Mouse (Mus musculus): ENCODE results near the gene Ino80b. TPM values are rescaled to one million over a fixed set of nuclear protein-coding genes. Genes with fewer than 3 reads are reported as not detected.
A peak's percentile ranks its signal among the peaks of the same experiment; 100 is the strongest.

The Ino80b gene
- polyA plus RNA-seq, 1 experiment = 35.0 TPM

DNA sequence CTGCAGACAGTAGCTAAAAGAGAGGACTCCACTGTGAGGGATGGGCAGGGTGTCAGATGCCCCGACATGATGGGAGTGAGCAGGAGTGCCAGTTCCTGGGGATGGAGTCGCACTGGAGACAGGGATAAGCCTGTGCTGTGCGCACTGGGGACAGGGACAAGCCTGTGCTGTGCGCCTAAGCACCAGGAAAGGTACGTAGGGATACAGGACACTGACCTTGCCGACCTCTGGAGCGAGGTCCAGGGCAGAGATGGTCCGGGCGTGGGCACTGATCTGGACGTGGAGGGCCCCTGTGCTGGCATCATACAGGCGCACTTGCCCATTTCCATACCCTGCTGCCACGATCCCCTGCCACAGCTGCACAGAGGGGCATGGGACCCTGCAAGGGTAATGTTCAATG, 27.8 kb upstream of the Ino80b start:
- Histone ChIP-seq H3K27ac (ENCODE audit: control insufficient read depth, insufficient read depth, low read depth, low read length) (no peak overlapping the region), H3K4me1 (ENCODE audit: control insufficient read depth, insufficient read depth, low read length) (peaks cover 6% of the 10 kb centered on the region; the same call in 1 of the 2 replicates), H3K4me3 (ENCODE audit: control insufficient read depth, low read depth, low read length) (no peak overlapping the region), H3K27me3 (ENCODE audit: control insufficient read depth, insufficient read depth, low read length) (no peaks in the 10 kb centered on the region), H3K36me3 (ENCODE audit: control insufficient read depth, insufficient read depth, low read length) (no peaks in the 10 kb centered on the region)
- no peak for TF ChIP-seq CTCF (IDR thresholded peaks at IDR 0.05; ENCODE audit: control insufficient read depth, insufficient read depth, insufficient replicate concordance, low read depth, low read length)

DNA sequence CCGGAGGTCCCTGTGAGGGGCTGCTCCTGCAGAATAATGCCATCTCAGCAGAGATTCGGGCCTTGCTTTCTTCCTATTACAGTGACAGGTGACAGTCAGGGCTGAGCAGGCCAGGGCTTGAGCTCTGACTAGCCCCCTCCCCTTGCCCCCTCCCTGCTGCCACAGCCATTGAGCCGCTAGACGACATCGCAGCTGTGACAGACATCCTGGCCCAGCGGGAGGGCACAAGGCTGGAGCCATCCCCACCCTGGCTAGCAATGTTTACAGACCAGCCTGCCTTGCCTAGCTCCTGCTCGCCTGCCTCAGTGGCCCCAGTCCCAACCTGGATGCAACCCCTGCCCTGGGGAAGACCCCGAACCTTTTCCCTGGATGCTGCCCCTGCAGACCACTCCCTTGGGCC, 26.5 kb upstream of the Ino80b start:
- Histone ChIP-seq H3K36me3 (ENCODE audit: control insufficient read depth, insufficient read depth, low read length) (no peaks in the 10 kb centered on the region), H3K4me3 (ENCODE audit: control insufficient read depth, low read depth, low read length) (no peak overlapping the region), H3K4me1 (ENCODE audit: control insufficient read depth, insufficient read depth, low read length) (peaks cover 6% of the 10 kb centered on the region; the same call in 1 of the 2 replicates), H3K27me3 (ENCODE audit: control insufficient read depth, insufficient read depth, low read length) (no peaks in the 10 kb centered on the region), H3K27ac (ENCODE audit: control insufficient read depth, insufficient read depth, low read depth, low read length) (no peak overlapping the region)
- TF ChIP-seq POLR2A (IDR thresholded peaks at IDR 0.05; ENCODE audit: control insufficient read depth, low read depth, low read length) = no peak
- no peak for TF ChIP-seq CTCF (IDR thresholded peaks at IDR 0.05; ENCODE audit: control insufficient read depth, insufficient read depth, insufficient replicate concordance, low read depth, low read length)

DNA sequence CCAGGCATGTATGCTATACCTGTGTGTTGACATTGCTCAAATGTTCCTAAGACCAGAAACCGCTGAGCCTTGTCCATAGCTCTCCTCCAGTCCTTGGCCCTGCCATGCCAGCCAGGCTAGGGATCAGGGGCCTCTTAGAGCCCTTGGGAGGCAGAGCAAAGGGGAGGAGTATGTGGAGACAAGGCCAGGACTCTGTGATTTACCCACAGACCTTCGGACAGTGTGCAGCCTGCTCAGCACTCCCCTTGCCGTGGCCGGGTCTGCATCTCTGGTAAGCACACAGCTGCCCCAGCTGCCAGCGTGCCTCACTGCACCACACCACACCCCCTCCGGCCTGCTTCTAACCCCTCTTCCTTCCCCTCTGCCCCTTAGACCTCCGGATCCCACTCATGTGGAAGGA, 22.0 kb upstream of the Ino80b start:
- H3K4me1 ChIP-seq (ENCODE audit: control insufficient read depth, insufficient read depth, low read length) = peaks cover 2% of the 10 kb centered on the region
- H3K27ac ChIP-seq (ENCODE audit: control insufficient read depth, insufficient read depth, low read depth, low read length) = no peak overlapping the region
- no peak for TF ChIP-seq CTCF (IDR thresholded peaks at IDR 0.05; ENCODE audit: control insufficient read depth, insufficient read depth, insufficient replicate concordance, low read depth, low read length)
- TF ChIP-seq POLR2A (IDR thresholded peaks at IDR 0.05; ENCODE audit: control insufficient read depth, low read depth, low read length) = no peak
- no peaks in the 10 kb centered on the region for H3K36me3 ChIP-seq (ENCODE audit: control insufficient read depth, insufficient read depth, low read length)
- H3K27me3 ChIP-seq (ENCODE audit: control insufficient read depth, insufficient read depth, low read length) = no peaks in the 10 kb centered on the region
- H3K4me3 ChIP-seq (ENCODE audit: control insufficient read depth, low read depth, low read length) = no peak overlapping the region

DNA sequence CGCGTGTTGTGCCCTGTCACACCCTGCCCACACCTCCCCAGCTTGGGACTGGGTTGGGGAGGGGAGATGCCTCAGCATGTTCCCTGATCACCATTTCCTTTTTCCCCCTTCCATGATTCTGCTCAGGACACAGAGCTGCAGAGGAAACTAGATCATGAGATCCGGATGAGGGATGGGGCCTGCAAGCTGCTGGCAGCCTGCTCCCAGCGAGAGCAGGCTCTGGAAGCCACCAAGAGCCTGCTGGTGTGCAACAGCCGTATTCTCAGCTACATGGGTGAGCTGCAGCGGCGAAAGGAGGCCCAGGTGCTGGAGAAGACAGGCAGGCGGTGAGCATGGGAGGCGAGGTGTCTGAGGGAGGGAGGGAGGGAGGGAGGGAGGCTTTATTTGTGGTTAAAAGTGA, 20.6 kb upstream of the Ino80b start:
- Histone ChIP-seq H3K4me1 (ENCODE audit: control insufficient read depth, insufficient read depth, low read length) (peaks cover 7% of the 10 kb centered on the region), H3K27me3 (ENCODE audit: control insufficient read depth, insufficient read depth, low read length) (no peaks in the 10 kb centered on the region), H3K27ac (ENCODE audit: control insufficient read depth, insufficient read depth, low read depth, low read length) (no peak overlapping the region), H3K36me3 (ENCODE audit: control insufficient read depth, insufficient read depth, low read length) (no peaks in the 10 kb centered on the region), H3K4me3 (ENCODE audit: control insufficient read depth, low read depth, low read length) (no peak overlapping the region)
- no peak for TF ChIP-seq POLR2A (IDR thresholded peaks at IDR 0.05; ENCODE audit: control insufficient read depth, low read depth, low read length)
- TF ChIP-seq CTCF (IDR thresholded peaks at IDR 0.05; ENCODE audit: control insufficient read depth, insufficient read depth, insufficient replicate concordance, low read depth, low read length) = no peak

DNA sequence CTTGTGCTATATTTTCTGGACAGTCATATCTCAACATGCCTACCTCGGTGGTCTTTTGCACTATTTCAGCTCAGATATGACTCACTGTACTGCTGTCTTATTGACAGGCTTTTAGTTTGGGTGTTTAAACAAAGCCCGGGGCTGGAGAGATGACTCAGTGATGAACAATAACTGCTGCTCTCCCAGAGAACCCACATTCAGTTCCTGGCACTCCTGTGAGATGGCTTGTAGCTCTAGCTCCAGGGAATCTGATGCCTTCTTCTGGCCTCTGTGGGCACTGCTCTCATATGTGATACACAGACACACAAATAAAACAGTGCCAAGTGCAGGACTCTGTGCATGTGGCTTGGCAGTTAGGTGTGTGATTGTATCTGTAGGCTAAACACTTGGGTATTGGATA, 20.0 kb upstream of the Ino80b start:
- TF ChIP-seq CTCF (IDR thresholded peaks at IDR 0.05; ENCODE audit: control insufficient read depth, insufficient read depth, insufficient replicate concordance, low read depth, low read length) (no peak), POLR2A (IDR thresholded peaks at IDR 0.05; ENCODE audit: control insufficient read depth, low read depth, low read length) (no peak)
- H3K36me3 ChIP-seq (ENCODE audit: control insufficient read depth, insufficient read depth, low read length) = no peaks in the 10 kb centered on the region
- no peaks in the 10 kb centered on the region for H3K27me3 ChIP-seq (ENCODE audit: control insufficient read depth, insufficient read depth, low read length)
- H3K4me3 ChIP-seq (ENCODE audit: control insufficient read depth, low read depth, low read length) = no peak overlapping the region
- peaks cover 7% of the 10 kb centered on the region for H3K4me1 ChIP-seq (ENCODE audit: control insufficient read depth, insufficient read depth, low read length)
- H3K27ac ChIP-seq (ENCODE audit: control insufficient read depth, insufficient read depth, low read depth, low read length) = no peak overlapping the region

DNA sequence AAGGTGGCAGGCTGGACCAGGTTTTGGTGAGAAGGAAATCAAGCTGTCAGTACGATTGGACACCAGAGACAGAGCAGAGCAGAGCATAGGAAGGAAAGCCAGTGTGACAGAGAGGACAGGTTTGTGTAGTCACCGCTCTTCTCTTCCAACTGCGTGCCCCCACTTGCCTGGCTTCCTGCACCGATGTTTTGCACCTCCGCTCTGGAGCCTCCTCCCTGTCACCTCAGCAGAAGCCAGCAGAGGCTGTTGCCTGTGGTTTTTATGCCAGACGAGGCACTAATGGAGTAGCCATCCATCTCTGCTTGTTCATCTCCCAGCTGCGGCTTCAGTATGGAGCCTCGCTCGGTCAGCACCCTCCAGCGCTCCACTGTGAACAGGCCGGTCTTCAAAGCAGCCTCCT, 17.7 kb upstream of the Ino80b start:
- Histone ChIP-seq H3K36me3 (ENCODE audit: control insufficient read depth, insufficient read depth, low read length) (no peaks in the 10 kb centered on the region), H3K27ac (ENCODE audit: control insufficient read depth, insufficient read depth, low read depth, low read length) (no peak overlapping the region), H3K27me3 (ENCODE audit: control insufficient read depth, insufficient read depth, low read length) (no peaks in the 10 kb centered on the region), H3K4me3 (ENCODE audit: control insufficient read depth, low read depth, low read length) (peak overlapping the region; percentile 28), H3K4me1 (ENCODE audit: control insufficient read depth, insufficient read depth, low read length) (peaks cover 12% of the 10 kb centered on the region)
- TF ChIP-seq POLR2A (IDR thresholded peaks at IDR 0.05; ENCODE audit: control insufficient read depth, low read depth, low read length) (no peak), CTCF (IDR thresholded peaks at IDR 0.05; ENCODE audit: control insufficient read depth, insufficient read depth, insufficient replicate concordance, low read depth, low read length) (no peak)

DNA sequence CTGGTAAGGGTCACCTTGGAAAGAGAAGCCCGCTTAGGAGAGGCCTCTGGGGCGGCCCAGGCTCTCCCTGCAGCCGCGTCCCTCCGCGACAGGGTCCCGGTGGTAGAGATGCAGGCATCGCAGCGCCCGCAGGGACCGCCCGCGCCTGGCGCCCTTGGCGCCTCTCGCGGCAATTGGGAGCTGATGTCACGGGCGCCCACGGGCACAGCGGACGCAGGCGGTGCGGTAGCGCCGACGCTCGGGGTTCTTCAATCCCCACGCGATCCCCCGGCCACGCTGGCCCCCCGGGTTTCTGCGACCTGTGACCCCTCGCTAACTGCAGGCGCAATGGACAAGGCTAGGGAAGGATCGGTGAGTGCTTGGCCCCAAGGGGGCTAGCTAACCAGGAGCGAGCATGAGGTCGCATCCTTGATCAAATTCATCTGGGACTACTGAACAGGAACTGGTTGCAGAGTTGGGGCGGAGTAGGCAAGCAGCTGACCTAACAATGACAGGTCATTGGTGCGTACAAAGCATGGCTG, 17.0 kb upstream of the Ino80b start:
- Histone ChIP-seq H3K4me1 (ENCODE audit: control insufficient read depth, insufficient read depth, low read length) (peaks cover 18% of the 10 kb centered on the region), H3K27me3 (ENCODE audit: control insufficient read depth, insufficient read depth, low read length) (no peaks in the 10 kb centered on the region), H3K4me3 (ENCODE audit: control insufficient read depth, low read depth, low read length) (peak overlapping the region; percentile 41), H3K27ac (ENCODE audit: control insufficient read depth, insufficient read depth, low read depth, low read length) (no peak overlapping the region), H3K36me3 (ENCODE audit: control insufficient read depth, insufficient read depth, low read length) (no peaks in the 10 kb centered on the region)
- TF ChIP-seq POLR2A (IDR thresholded peaks at IDR 0.05; ENCODE audit: control insufficient read depth, low read depth, low read length) (no peak), CTCF (IDR thresholded peaks at IDR 0.05; ENCODE audit: control insufficient read depth, insufficient read depth, insufficient replicate concordance, low read depth, low read length) (no peak)

DNA sequence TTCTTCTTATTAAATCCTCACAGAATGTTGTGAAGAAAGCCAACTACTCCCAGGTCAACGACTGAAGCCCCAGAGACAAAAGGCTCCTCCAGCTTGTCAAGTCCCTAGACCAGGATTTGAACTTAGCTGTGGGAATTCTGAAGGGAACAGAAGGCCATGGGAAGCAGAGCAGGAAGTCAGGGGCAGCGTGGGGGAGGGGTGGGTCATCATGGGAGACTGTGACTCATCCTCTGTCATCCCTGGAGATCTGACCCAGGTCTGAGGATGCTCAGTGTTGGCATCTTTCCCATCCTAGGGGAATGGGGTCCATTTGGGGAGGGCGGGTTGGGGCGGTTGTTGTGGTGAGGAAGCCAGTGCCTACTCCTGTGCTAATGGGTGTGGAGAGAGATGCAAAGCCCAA, 16.4 kb upstream of the Ino80b start:
- H3K36me3 ChIP-seq (ENCODE audit: control insufficient read depth, insufficient read depth, low read length) = no peaks in the 10 kb centered on the region
- H3K4me3 ChIP-seq (ENCODE audit: control insufficient read depth, low read depth, low read length) = peak overlapping the region; percentile 41
- peaks cover 24% of the 10 kb centered on the region for H3K4me1 ChIP-seq (ENCODE audit: control insufficient read depth, insufficient read depth, low read length)
- H3K27me3 ChIP-seq (ENCODE audit: control insufficient read depth, insufficient read depth, low read length) = no peaks in the 10 kb centered on the region
- TF ChIP-seq CTCF (IDR thresholded peaks at IDR 0.05; ENCODE audit: control insufficient read depth, insufficient read depth, insufficient replicate concordance, low read depth, low read length) = no peak
- no peak overlapping the region for H3K27ac ChIP-seq (ENCODE audit: control insufficient read depth, insufficient read depth, low read depth, low read length)

Measured in testis, adult 2 months (tissue).